Mouse (Mus musculus): ENCODE measurements around the gene Mtmr4.
A peak's percentile ranks its signal among the peaks of the same experiment; 100 is the strongest.

The Mtmr4 gene

GRCm38 (mm10) chr11:87581933-87582710 is 9.8 kb upstream of the Mtmr4 start:
- DNase-seq (ENCODE audit: low read depth, low spot score): no peak

GRCm38 (mm10) chr11:87583291-87584034 is 8.5 kb upstream of the Mtmr4 start:
- no peak for DNase-seq (ENCODE audit: low read depth, low spot score)

GRCm38 (mm10) chr11:87584711-87585505 is 7.1 kb upstream of the Mtmr4 start:
- DNase-seq (ENCODE audit: low read depth, low spot score): no peak

GRCm38 (mm10) chr11:87587211-87587874 is 4.6 kb upstream of the Mtmr4 start:
- DNase-seq (ENCODE audit: low read depth, low spot score): no peak

- DNase-seq (ENCODE audit: low read depth, low spot score): no peak
Observed at GRCm38 (mm10) chr11:87589605-87590004, 2.4 kb upstream of the Mtmr4 start.

GRCm38 (mm10) chr11:87590841-87591525 is 979 bp upstream of the Mtmr4 start:
- DNase-seq (ENCODE audit: low read depth, low spot score): no peak

- no peak for DNase-seq (ENCODE audit: low read depth, low spot score)
Observed at GRCm38 (mm10) chr11:87592354-87592695, 363 bp downstream of the Mtmr4 start.

GRCm38 (mm10) chr11:87592713-87593598 is 994 bp downstream of the Mtmr4 start:
- DNase-seq (ENCODE audit: low read depth, low spot score): peak; percentile 18

- DNase-seq (ENCODE audit: low read depth, low spot score): peak; percentile 83
Observed at GRCm38 (mm10) chr11:87595327-87595841, 3.4 kb downstream of the Mtmr4 start.

GRCm38 (mm10) chr11:87595976-87596375 is 4.0 kb downstream of the Mtmr4 start:
- DNase-seq (ENCODE audit: low read depth, low spot score): no peak

GRCm38 (mm10) chr11:87596492-87596891 is 4.5 kb downstream of the Mtmr4 start:
- no peak for DNase-seq (ENCODE audit: low read depth, low spot score)

- DNase-seq (ENCODE audit: low read depth, low spot score): no peak
Observed at GRCm38 (mm10) chr11:87597061-87597460, 5.1 kb downstream of the Mtmr4 start.

- DNase-seq (ENCODE audit: low read depth, low spot score): no peak
Observed at GRCm38 (mm10) chr11:87599395-87600089, 7.6 kb downstream of the Mtmr4 start.

GRCm38 (mm10) chr11:87600322-87600853 is 8.4 kb downstream of the Mtmr4 start:
- no peak for DNase-seq (ENCODE audit: low read depth, low spot score)

- DNase-seq (ENCODE audit: low read depth, low spot score): no peak
Observed at GRCm38 (mm10) chr11:87602234-87602633, 10.3 kb downstream of the Mtmr4 start.

GRCm38 (mm10) chr11:87603571-87603970 is 11.6 kb downstream of the Mtmr4 start:
- DNase-seq (ENCODE audit: low read depth, low spot score): no peak

- DNase-seq (ENCODE audit: low read depth, low spot score): no peak
Observed at GRCm38 (mm10) chr11:87609264-87609663, 17.3 kb downstream of the Mtmr4 start.

GRCm38 (mm10) chr11:87611547-87611946 is 19.6 kb downstream of the Mtmr4 start:
- no peak for DNase-seq (ENCODE audit: low read depth, low spot score)

- DNase-seq (ENCODE audit: low read depth, low spot score): no peak
Observed at GRCm38 (mm10) chr11:87613972-87614371, 22.0 kb downstream of the Mtmr4 start.
